Mouse (Mus musculus): ENCODE data around the gene Ticrr. TPM values are rescaled to one million over a fixed set of nuclear protein-coding genes. Genes with fewer than 3 reads are reported as not detected.

Ticrr gene
- polyA plus RNA-seq, 1 experiment, result 19.3 TPM

- no peak for TF ChIP-seq GATA1 (IDR thresholded peaks at IDR 0.05; ENCODE audit: low read length)
Measured at GRCm38 (mm10) chr7:79729169-79729568, 69.2 kb downstream of the Ticrr start.

DNA sequence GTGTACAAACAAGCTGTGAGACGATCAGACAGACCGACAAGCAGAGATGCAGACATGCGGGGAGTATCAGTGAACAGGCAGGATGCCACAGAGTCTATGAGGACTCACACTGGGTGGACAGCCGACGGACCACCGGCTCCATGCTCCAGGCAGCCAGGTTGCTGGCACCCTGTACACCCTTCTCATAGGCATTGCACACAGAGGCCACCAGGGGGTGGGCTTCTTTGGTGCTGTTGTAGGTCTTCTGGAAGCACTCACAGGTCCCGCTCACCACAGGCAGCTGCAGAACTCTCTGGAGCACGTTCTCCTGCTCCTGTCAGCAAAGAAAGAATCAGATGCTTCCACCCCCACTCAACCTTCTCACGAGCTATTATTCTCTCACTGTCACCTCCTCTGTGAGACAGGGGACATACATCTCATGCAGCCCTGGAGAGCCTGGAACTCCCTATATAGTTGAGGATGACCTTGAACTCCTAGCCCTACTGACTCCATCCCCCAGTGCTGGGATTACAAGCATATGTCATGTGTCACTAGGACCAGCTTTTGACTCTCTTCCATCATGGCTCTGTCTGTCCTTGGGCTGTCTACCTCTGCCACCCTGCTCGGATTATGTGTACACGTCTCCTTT, 69.9 kb downstream of the Ticrr start:
- no peak for TF ChIP-seq GATA1 (IDR thresholded peaks at IDR 0.05; ENCODE audit: low read length)

DNA sequence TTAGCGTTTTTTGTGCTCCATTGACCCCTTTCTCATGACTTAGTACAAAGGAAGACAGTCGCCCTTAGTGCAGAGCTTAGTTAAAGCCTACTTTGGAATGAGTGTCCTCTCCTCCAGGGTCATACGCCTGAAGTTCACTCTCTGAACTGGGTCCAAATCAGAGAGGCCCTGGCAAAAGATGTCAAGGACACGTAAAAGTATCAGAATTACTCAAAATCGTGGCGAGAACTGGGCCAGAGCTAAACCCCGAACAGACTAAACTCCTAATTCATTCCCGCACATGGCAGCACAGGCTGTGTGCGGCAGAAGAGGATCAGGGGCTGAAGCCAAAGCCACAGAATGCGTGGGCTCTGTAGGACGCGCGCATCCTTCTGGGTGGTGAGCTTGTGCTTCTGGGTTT, 71.4 kb downstream of the Ticrr start:
- no peak for TF ChIP-seq GATA1 (IDR thresholded peaks at IDR 0.05; ENCODE audit: low read length)

DNA sequence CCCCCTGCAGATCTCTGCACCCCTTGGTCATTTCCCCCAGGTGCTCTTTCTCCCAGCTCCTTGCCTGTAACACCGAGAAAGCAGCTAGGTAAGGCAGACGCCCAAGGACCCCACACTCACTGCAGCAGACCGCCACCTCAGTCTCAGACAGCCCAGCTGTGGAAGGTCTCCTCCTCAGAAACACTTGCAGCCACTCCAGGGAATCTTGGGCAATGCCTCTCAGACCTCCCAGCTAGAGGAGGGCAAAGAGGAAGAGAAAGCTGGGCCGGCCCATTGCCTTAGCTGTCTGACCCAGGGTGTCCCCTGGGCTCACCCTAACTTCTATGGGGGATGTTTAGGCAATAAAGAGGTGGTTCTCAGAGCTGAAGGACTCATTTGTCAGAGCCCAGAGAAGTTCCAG, 72.6 kb downstream of the Ticrr start, which contains the start of gene Plin1:
TSS of gene Plin1 (minus strand) at position 282 of the 400 bp plus-strand sequence.
- TF ChIP-seq GATA1 (IDR thresholded peaks at IDR 0.05; ENCODE audit: low read length), result no peak

GRCm38 (mm10) chr7:79734563-79734962, 74.6 kb downstream of the Ticrr start:
- no peak for TF ChIP-seq GATA1 (IDR thresholded peaks at IDR 0.05; ENCODE audit: low read length)

DNA sequence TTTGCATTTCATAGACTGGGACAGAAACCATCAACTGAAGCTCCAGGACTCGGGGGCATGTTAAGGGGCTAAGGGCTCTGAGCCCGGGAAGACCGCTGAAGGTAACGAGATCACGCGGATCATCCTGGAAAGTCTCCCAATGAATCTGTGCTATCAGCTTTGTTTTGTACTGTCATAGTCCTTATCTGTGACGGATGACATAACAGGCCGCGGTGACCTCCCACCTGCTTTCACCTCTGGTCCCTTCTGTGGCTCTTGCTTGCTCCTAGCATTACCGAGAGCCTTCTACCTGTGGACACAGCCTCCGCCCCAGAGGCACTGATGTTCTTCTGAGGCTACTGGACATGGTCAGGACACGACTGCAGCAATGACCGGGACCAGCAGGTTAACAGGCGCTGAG, 76.5 kb downstream of the Ticrr start:
- TF ChIP-seq GATA1 (IDR thresholded peaks at IDR 0.05; ENCODE audit: low read length), result no peak

DNA sequence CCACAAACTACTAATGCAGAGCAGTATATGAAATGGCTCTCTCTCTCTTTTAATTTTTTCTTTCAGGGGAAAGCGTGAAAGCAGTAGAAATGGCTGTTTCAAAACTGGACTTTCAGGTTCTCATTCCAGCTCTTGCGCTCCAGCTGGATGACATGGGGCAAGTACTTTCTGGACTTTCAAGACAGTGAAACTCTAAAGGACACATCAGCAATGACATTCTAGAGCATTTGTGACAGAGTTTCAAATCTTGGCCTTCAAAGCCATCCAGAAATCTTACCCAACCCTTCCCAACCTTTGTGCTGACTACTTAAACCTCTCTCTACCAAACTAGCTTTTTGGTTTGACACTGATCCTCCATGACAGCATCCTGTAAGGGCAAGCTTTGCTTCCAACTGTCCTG, 78.9 kb downstream of the Ticrr start:
- TF ChIP-seq GATA1 (IDR thresholded peaks at IDR 0.05; ENCODE audit: low read length), result no peak

GRCm38 (mm10) chr7:79740279-79740678, 80.3 kb downstream of the Ticrr start:
- TF ChIP-seq GATA1 (IDR thresholded peaks at IDR 0.05; ENCODE audit: low read length), result no peak

GRCm38 (mm10) chr7:79742277-79742658, 82.3 kb downstream of the Ticrr start:
- TF ChIP-seq GATA1 (IDR thresholded peaks at IDR 0.05; ENCODE audit: low read length), result no peak

DNA sequence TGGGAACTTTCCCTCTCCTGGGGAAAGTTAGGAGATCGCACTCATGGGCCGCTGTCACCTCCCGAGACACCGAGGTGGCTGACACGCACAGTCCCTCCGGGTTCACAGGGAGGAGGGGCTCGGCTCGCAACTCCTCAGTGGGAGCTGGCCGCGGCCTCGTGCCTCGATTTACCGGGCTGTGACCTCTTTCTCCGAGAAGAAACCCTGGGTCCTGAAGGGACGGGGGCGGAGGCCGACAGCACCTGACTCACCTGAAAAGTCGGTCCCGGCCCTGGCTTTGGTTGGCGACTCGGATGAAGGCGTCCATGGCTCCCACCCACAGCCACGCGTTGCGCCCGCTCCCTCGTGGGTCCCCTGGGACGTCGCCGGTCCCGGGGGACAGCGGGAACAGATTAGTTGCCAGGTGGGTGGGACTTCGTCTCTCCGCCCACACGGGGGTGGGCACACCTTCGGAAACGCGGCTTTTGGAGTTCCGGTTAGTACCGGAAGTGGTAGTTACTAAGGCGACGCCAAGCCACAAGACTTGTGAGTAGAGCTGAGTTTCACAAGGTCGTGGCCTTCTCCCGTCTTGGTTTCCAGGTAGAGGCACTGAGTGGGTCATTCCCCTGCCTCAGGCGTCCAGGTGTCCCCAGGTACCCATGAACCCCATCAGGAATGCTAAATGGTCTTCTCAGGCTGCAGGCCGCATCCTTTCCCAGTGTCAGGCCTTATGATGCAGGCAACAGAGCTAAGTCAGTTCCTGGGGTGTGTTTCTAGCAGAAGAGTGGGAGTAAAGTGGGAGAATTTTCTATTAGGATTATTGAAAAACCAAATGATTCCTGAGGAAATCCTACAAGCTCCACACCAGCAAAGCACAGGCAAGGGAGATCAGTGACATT, 82.9 kb downstream of the Ticrr start, which contains the start of the genes Pex11a and Wdr93:
TSS of gene Pex11a (minus strand) at position 473 of the 878 bp plus-strand sequence.
TSS of gene Wdr93 (plus strand) at position 505 of the 878 bp plus-strand sequence.
- TF ChIP-seq GATA1 (IDR thresholded peaks at IDR 0.05; ENCODE audit: low read length), result no peak

GRCm38 (mm10) chr7:79744051-79744450, 84.1 kb downstream of the Ticrr start:
- TF ChIP-seq GATA1 (IDR thresholded peaks at IDR 0.05; ENCODE audit: low read length), result no peak

GRCm38 (mm10) chr7:79744585-79744984, 84.6 kb downstream of the Ticrr start:
- TF ChIP-seq GATA1 (IDR thresholded peaks at IDR 0.05; ENCODE audit: low read length), result no peak

DNA sequence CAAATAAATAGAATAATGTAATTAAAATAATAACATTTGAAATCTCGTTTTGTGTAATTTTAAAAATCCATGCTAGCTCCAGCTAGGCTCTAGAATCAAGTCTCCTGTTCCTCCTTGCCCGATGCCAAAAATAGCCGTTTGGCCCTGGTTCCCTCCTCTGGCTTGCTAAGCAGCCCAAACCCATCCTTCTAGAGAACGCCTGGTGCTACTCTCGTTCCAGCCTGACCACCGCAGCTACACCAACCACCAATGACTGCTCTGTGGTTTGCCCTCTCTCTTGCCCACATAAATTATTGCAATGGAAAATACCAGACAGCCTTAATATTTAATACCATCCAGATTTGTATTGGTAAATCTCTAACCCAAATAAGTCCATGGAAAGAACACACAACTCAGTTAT, 87.7 kb downstream of the Ticrr start:
- TF ChIP-seq GATA1 (IDR thresholded peaks at IDR 0.05; ENCODE audit: low read length), result no peak

Other genes starting within 250 kb of the Ticrr start
- 153 and 196 TPM in 2 replicates for gene Polg, start 193.8 kb upstream of the Ticrr start, polyA plus RNA-seq (2012)
- not detected in 2 replicates for gene Rhcg, start 42.5 kb upstream of the Ticrr start, polyA plus RNA-seq (2012)
- gene Kif7, start 55.5 kb downstream of the Ticrr start, polyA plus RNA-seq (2012), result 26.8 and 31.4 TPM in 2 replicates
- not detected in 2 replicates for gene Plin1, start 72.7 kb downstream of the Ticrr start, polyA plus RNA-seq (2012)
- 4.3 and 5.5 TPM in 2 replicates for gene Pex11a, start 82.9 kb downstream of the Ticrr start, polyA plus RNA-seq (2012)
- 0.03 TPM in 1 of 2 replicates, not detected in the other for gene Wdr93, start 83.0 kb downstream of the Ticrr start, polyA plus RNA-seq (2012)
- gene Mesp1, start 133.6 kb downstream of the Ticrr start, polyA plus RNA-seq (2012), result not detected in 2 replicates
- not detected in 2 replicates for gene Mesp2, start 150.5 kb downstream of the Ticrr start, polyA plus RNA-seq (2012)
- gene Anpep, start 200.9 kb downstream of the Ticrr start, polyA plus RNA-seq (2012), result not detected in 2 replicates

All from G1E-ER4 (cell line).